Mouse (Mus musculus) kidney, embryonic 16.5 days (tissue): ENCODE measurements around the gene Mettl26. TPM values are rescaled to one million over a fixed set of nuclear protein-coding genes. Genes with fewer than 3 reads are reported as not detected.

ENCODE experiments used
- ATAC-seq: fragments of 200-750 bp; cut with Nextera tagmentation; 2 replicates; pipeline ENCODE4 v1.8.0; 2017; ENCODE audit warnings: moderate TSS enrichment; ENCODE audit not compliant: low FRiP score, low TSS enrichment
- H3K27ac ChIP-seq: fragments of 300-500 bp; sonication (generic); 2 replicates; pipeline ENCODE4 v1.5.1; 2014; ENCODE audit warnings: low read length
- H3K27me3 ChIP-seq: fragments of 300-500 bp; sonication (generic); 2 replicates; pipeline ENCODE4 v1.6.1; 2014; ENCODE audit warnings: low read length, control low read depth, mixed read lengths; ENCODE audit not compliant: insufficient read depth
- H3K36me3 ChIP-seq: fragments of 300-500 bp; sonication (generic); 2 replicates; pipeline ENCODE4 v1.6.1; 2014; ENCODE audit warnings: low read length, control low read depth, mixed read lengths; ENCODE audit not compliant: insufficient read depth
- H3K4me1 ChIP-seq: fragments of 300-500 bp; sonication (generic); 2 replicates; pipeline ENCODE4 v1.6.1; 2014; ENCODE audit warnings: low read length, control low read depth, mixed read lengths; ENCODE audit not compliant: insufficient read depth
- H3K4me2 ChIP-seq: fragments of 300-500 bp; sonication (generic); replicated peaks from 2 replicates; pipeline ENCODE4 v1.6.1; 2014; ENCODE audit warnings: low read depth, low read length
- H3K4me3 ChIP-seq: fragments of 300-500 bp; sonication (generic); 2 replicates; pipeline ENCODE4 v1.5.1; 2014; ENCODE audit warnings: mild to moderate bottlenecking, low read length
- H3K9ac ChIP-seq: fragments of 300-500 bp; sonication (generic); replicated peaks from 2 replicates; pipeline ENCODE4 v1.6.1; 2014; ENCODE audit warnings: low read length
- H3K9me3 ChIP-seq: fragments of 300-500 bp; sonication (generic); 2 replicates; pipeline ENCODE4 v1.6.1; 2016; ENCODE audit warnings: low read length, control low read depth
- WGBS: fragments of 180-500 bp; shearing (Covaris S2); extraction: QIAGEN DNeasy Blood & Tissue Kit; methylation state at CpG from one replicate; pipeline ENCODE4 v1.1.7; 2014; 5-methylcytosine and 5-hydroxymethylcytosine counted together
- microRNA-seq: library from miRNA; unstranded; fragments of <30 nt; microRNA quantifications from one replicate; pipeline ENCODE4, GENCODE M21; 2016
- polyA plus RNA-seq: library from polyadenylated mRNA; unstranded; fragments of >200 nt; fragmentation: Nextera tagmentation; extraction: Ambion mirVana; gene quantifications from 2 replicates; pipeline ENCODE4 v1.2.1, GENCODE M21; 2015

Gene Mettl26
- polyA plus RNA-seq, 1 experiment from 2014 or later, result 100 TPM

DNA sequence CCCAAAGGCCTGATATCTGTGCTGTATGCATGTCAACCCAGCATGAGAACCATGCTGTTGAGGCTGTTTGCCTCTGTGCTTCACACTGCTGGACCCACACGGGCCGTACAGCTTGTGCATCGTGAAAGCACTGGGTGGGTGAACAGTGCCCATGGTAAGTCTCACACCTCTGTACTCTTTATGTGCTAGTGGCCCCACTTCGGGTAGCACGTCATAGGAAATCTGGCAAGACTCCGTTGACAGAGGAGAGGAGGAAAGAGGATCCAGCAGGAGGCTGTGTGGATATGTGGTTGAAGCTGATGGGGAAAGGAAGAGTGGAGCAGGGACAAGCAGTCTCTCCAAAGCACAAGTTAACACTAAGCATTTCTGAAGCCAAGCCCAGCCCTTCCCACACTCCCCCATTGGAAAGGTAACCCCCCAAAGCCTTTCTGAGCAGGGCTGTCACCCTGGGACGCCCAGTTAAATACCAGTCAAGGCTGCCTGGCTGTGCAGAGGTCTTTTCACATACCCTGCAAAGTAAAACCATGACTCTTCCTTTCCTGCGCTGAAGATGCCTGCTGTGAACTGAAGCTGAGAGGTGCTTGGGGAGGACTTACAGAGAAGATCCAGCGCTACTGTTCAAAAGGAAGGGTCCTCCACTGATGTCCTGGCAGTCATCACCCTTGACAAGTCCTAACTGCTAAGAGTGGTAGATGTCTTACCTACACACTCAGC, 43.3 kb downstream of the Mettl26 start:
- 86% methylated on average over 9 of the region's 9 CpGs for WGBS
- Histone ChIP-seq H3K9me3 (no peaks in the 10 kb centered on the region), H3K27me3 (no peaks in the 10 kb centered on the region), H3K36me3 (no peaks in the 10 kb centered on the region), H3K4me2 (peak overlapping the region; percentile 61), H3K27ac (no peak overlapping the region), H3K9ac (peak overlapping the region; percentile 84), H3K4me3 (peak overlapping the region; percentile 93), H3K4me1 (peaks cover 15% of the 10 kb centered on the region)
- ATAC-seq, result no peak

DNA sequence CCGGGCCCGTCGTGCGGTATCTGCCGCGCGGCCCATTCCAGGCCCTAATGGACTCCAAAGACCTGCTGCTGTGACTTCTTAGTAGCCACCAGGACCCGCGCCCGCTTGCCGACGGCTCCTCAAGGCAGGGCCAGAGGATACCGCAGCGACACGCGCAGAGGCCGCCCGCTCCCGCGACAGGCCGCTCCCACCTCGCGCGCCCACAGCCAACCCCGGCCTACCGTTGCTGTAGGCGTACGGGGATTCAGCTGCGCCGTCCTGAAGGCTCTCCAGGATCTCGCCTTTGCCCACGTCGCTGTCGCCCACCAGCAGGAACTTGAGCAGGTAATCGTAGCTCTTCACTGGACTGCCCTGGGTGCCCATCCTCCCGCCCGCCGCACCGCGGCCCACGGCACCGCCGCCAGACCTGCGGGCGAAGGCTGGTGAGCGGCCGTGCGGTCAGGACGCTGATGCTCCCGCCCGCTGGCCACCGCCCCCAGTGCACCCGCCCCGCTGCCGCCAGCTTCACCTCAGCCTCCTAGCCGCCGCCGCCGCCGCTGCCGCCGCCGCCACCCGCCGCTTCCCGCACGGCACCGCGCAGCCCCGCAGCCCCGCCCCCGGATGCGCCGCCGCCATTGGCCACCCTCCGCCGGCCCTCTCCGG, 44.4 kb downstream of the Mettl26 start, which contains the start of gene Rab40c:
Gene Rab40c, minus strand, starts transcription at position 584 of the 642 bp plus-strand sequence.
- ATAC-seq, result no peak
- H3K27me3 ChIP-seq, result no peaks in the 10 kb centered on the region

DNA sequence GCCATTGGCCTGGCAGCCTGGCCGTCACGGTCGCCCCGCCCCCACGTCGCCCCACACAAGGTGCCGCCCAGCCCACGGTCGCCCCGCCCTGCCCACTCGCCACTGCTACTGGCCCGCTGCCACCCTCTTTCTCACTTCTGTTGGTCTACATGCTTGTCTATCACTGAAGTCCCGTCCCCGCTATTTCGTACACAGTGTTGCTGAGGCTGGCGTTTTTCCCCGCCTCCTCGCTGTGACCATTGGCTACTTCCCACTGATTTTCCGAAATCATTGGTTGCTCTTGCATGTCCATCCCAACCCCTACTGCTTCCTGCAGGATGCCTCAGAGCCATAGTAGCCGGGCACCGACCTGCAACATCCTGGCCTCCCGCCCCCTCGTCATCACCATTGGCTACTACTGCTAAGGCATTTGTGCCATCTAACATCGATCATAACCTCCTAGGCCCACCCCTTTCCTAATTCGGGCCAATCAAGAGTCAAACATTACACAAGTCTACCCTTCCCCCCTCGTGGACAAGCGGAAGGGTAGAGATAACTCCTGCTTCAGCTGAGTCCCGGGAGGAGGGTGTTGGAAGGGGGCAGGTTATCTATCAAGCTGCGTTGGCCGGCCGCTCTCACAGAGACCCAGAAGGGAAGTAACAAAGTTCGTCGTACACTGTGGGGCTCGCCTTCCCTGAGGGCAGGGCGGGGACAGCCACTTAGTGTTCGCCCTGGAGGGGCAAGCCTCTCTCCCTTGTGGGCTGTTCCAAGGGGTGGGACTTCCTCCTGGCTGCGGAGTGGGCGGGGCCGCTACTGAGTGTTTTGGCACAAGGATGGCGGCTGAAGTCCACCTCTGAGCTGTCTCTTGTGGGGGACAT, 45.1 kb downstream of the Mettl26 start:
- Histone ChIP-seq H3K36me3 (no peaks in the 10 kb centered on the region), H3K9ac (peak overlapping the region; percentile 79), H3K27me3 (no peaks in the 10 kb centered on the region), H3K27ac (peak overlapping the region; percentile 97), H3K9me3 (no peaks in the 10 kb centered on the region), H3K4me3 (peak overlapping the region; percentile 93), H3K4me1 (peaks cover 12% of the 10 kb centered on the region), H3K4me2 (peak overlapping the region; percentile 69)
- peak; percentile 99 for ATAC-seq
- under 1% methylated on average over 37 of the region's 40 CpGs for WGBS

More for the DNA sequence above, 44.4 kb downstream of the Mettl26 start, which contains the start of gene Rab40c:
- WGBS, result under 1% methylated on average over 59 of the region's 78 CpGs
- H3K36me3 ChIP-seq, result no peaks in the 10 kb centered on the region
- H3K9ac ChIP-seq, result peak within 1 kb of the TSS; percentile 84
- peak within 1 kb of the TSS; percentile 69 for H3K4me2 ChIP-seq
- H3K4me3 ChIP-seq, result peak within 1 kb of the TSS; percentile 93
- H3K27ac ChIP-seq, result peak within 1 kb of the TSS; percentile 97
- peaks cover 12% of the 10 kb centered on the region for H3K4me1 ChIP-seq
- no peaks in the 10 kb centered on the region for H3K9me3 ChIP-seq

DNA sequence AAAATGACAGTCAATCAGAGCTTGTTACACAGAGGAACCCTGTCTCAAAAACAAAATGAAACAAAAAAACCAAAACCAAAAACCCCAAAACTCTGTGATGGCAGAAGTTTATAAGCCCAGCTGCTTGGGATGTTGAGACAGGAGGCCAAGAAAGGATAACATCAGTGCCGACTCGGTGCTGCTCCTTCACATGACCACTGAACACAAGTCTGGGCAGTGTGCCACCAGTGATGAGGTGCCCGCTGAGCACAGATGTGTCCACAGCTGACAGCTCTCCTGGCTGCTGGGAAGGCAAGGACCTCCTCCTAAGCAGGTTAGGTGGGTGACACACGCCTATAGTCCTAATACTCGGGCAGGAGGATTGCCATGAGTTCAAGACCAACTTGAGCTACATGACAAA, 47.2 kb downstream of the Mettl26 start:
- no peak overlapping the region for H3K27ac ChIP-seq
- peaks cover 12% of the 10 kb centered on the region for H3K4me1 ChIP-seq
- peaks cover 13% of the 10 kb centered on the region; the same call in 1 of the 2 replicates for H3K36me3 ChIP-seq
- no peak overlapping the region for H3K4me3 ChIP-seq
- no peaks in the 10 kb centered on the region for H3K27me3 ChIP-seq
- no peaks in the 10 kb centered on the region for H3K9me3 ChIP-seq
- H3K4me2 ChIP-seq, result no peak overlapping the region
- WGBS, result 86% methylated on average over 5 of the region's 5 CpGs
- no peak overlapping the region for H3K9ac ChIP-seq
- no peak for ATAC-seq

DNA sequence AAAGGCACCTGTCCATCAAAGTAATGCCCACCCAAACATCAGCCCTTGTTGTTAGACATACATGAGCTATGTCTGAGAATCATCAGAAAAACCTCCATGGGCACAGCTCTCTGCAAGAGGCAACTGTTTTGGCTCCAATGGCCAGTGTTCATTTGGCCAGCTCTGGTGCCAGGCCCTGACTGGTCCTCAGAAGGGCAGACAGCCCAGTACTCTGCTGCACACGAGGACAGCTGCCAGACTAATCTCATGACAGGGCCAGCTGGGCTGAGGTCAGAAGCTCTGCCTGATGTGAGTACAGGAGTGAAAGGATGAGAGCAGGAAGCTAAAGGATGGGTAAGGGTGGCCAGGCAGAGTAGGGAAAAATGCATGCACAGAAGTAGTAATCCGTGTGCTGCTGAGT, 50.5 kb downstream of the Mettl26 start:
- ATAC-seq, result no peak
- Histone ChIP-seq H3K4me3 (no peak overlapping the region), H3K27me3 (no peaks in the 10 kb centered on the region), H3K4me2 (no peak overlapping the region), H3K36me3 (peaks cover 35% of the 10 kb centered on the region), H3K9ac (no peak overlapping the region), H3K27ac (no peak overlapping the region), H3K4me1 (no peaks in the 10 kb centered on the region), H3K9me3 (no peaks in the 10 kb centered on the region)
- 84% methylated on average over 2 of the region's 2 CpGs for WGBS

Small RNA genes lying within 50 kb of the gene (microRNA-seq; reads per million reads assigned to microRNA genes)
- not detected for gene Mir3082

Other genes starting within 250 kb of the Mettl26 start
- gene Gng13, start 157.9 kb upstream of the Mettl26 start, polyA plus RNA-seq, result 0.40 and 1.2 TPM in 2 replicates
- 38.1 and 41.2 TPM in 2 replicates for gene Chtf18, start 147.7 kb upstream of the Mettl26 start, polyA plus RNA-seq
- 26.2 and 26.8 TPM in 2 replicates for gene Rpusd1, start 147.4 kb upstream of the Mettl26 start, polyA plus RNA-seq
- gene Mslnl, start 139.0 kb upstream of the Mettl26 start, polyA plus RNA-seq, result not detected in 2 replicates
- gene Msln, start 120.7 kb upstream of the Mettl26 start, polyA plus RNA-seq, result 6.9 and 7.8 TPM in 2 replicates
- 37.9 and 39.2 TPM in 2 replicates for gene Narfl, start 101.3 kb upstream of the Mettl26 start, polyA plus RNA-seq
- 79.8 and 83.7 TPM in 2 replicates for gene Haghl, start 89.4 kb upstream of the Mettl26 start, polyA plus RNA-seq
- 0.16 and 0.46 TPM in 2 replicates for gene Ccdc78, start 88.5 kb upstream of the Mettl26 start, polyA plus RNA-seq
- gene Fam173a, start 82.2 kb upstream of the Mettl26 start, polyA plus RNA-seq, result 105 and 109 TPM in 2 replicates
- gene AC134908.4, start 79.4 kb upstream of the Mettl26 start, polyA plus RNA-seq, result 0.40 and 0.57 TPM in 2 replicates
- 56.8 and 57.1 TPM in 2 replicates for gene Metrn, start 77.9 kb upstream of the Mettl26 start, polyA plus RNA-seq
- 1.4 and 2.0 TPM in 2 replicates for gene Fbxl16, start 66.0 kb upstream of the Mettl26 start, polyA plus RNA-seq
- gene Wdr24, start 51.4 kb upstream of the Mettl26 start, polyA plus RNA-seq, result 33.1 and 35.3 TPM in 2 replicates
- 72.3 and 73.0 TPM in 2 replicates for gene Jmjd8, start 46.2 kb upstream of the Mettl26 start, polyA plus RNA-seq
- gene Stub1, start 41.7 kb upstream of the Mettl26 start, polyA plus RNA-seq, result 387 and 393 TPM in 2 replicates
- 3.3 and 4.0 TPM in 2 replicates for gene Rhbdl1, start 37.8 kb upstream of the Mettl26 start, polyA plus RNA-seq
- gene Gm20683, start 33.3 kb upstream of the Mettl26 start, polyA plus RNA-seq, result 4.0 and 4.3 TPM in 2 replicates
- gene Rhot2, start 30.2 kb upstream of the Mettl26 start, polyA plus RNA-seq, result 29.3 and 32.5 TPM in 2 replicates
- gene Wdr90, start 13.6 kb upstream of the Mettl26 start, polyA plus RNA-seq, result 33.1 and 33.5 TPM in 2 replicates
- 72.9 and 79.2 TPM in 2 replicates for gene Mcrip2, start 6.3 kb upstream of the Mettl26 start, polyA plus RNA-seq
- gene Wfikkn1, start 5.8 kb downstream of the Mettl26 start, polyA plus RNA-seq, result 0.71 and 1.0 TPM in 2 replicates
- 33.5 and 33.7 TPM in 2 replicates for gene Rab40c, start 44.7 kb downstream of the Mettl26 start, polyA plus RNA-seq
- gene Pigq, start 69.9 kb downstream of the Mettl26 start, polyA plus RNA-seq, result 85.8 and 95.9 TPM in 2 replicates
- gene Nhlrc4, start 69.9 kb downstream of the Mettl26 start, polyA plus RNA-seq, result 1.8 and 3.7 TPM in 2 replicates
- 8.1 and 9.5 TPM in 2 replicates for gene A930017K11Rik, start 77.5 kb downstream of the Mettl26 start, polyA plus RNA-seq
- gene Capn15, start 110.7 kb downstream of the Mettl26 start, polyA plus RNA-seq, result 26.0 and 30.7 TPM in 2 replicates
- 30.7 and 41.0 TPM in 2 replicates for gene Rab11fip3, start 194.5 kb downstream of the Mettl26 start, polyA plus RNA-seq
- gene Decr2, start 215.3 kb downstream of the Mettl26 start, polyA plus RNA-seq, result 46.9 and 52.3 TPM in 2 replicates
- gene Nme4, start 220.5 kb downstream of the Mettl26 start, polyA plus RNA-seq, result 103 and 112 TPM in 2 replicates
- gene Tmem8, start 238.2 kb downstream of the Mettl26 start, polyA plus RNA-seq, result 6.5 and 7.1 TPM in 2 replicates
- gene Mrpl28, start 248.4 kb downstream of the Mettl26 start, polyA plus RNA-seq, result 216 and 238 TPM in 2 replicates